Mouse (Mus musculus): Measurements from ENCODE around the gene Polr3e.

DNA sequence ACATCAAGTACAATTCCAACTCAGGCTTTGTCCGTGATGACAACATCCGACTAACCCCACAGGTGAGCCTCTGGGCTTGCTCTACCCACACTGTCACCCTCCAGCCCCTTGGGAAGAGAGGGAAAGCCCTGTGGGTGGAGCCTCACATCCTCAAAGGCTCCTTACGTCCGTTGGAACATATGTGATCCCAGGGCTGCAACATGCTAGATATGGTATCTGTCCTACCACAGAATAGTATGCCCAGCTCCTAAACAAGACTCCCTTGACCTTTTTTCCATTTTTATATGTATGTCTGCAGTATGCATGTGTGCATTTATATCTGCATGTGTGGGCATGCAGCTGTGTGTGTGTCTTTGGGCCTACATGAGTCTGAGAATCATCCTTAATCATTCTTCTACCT is 32.8 kb upstream of the Polr3e start:
- TF ChIP-seq CTCF (IDR thresholded peaks at IDR 0.05; ENCODE audit: borderline replicate concordance, insufficient read depth, low read depth, low read length), result no peak
- TF ChIP-seq POLR2A (IDR thresholded peaks at IDR 0.05; ENCODE audit: borderline replicate concordance, insufficient read depth, low read length), result no peak
